Mouse (Mus musculus) kidney, postnatal 0 days (tissue): Measurements from ENCODE around the gene Cav2. TPM values are rescaled to one million over a fixed set of nuclear protein-coding genes. Genes with fewer than 3 reads are reported as not detected.

Experiments used
- ATAC-seq: fragments of 200-750 bp; cut with Nextera tagmentation; replicated peaks from 2 replicates; pipeline ENCODE4 v1.8.0; 2017; ENCODE audit warnings: low read depth, moderate number of reproducible peaks, moderate TSS enrichment, moderate library complexity; ENCODE audit not compliant: low FRiP score
- DNase-seq: peaks from one replicate; pipeline ENCODE4 v3.0.0-alpha.2; 2016; ENCODE audit warnings: low spot score
- H3K27ac ChIP-seq: fragments of 300-500 bp; sonication (generic); 2 replicates; pipeline ENCODE4 v1.5.1; 2014; ENCODE audit warnings: mild to moderate bottlenecking
- H3K27me3 ChIP-seq: fragments of 300-500 bp; sonication (generic); 2 replicates; pipeline ENCODE4 v1.6.1; 2014; ENCODE audit warnings: low read length, mixed read lengths; ENCODE audit not compliant: insufficient read depth
- H3K36me3 ChIP-seq: fragments of 300-500 bp; sonication (generic); 2 replicates; pipeline ENCODE4 v1.6.1; 2014; ENCODE audit warnings: low read length, mixed read lengths; ENCODE audit not compliant: insufficient read depth
- H3K4me1 ChIP-seq: fragments of 300-500 bp; sonication (generic); replicated peaks from 2 replicates; pipeline ENCODE4 v1.6.1; 2014; ENCODE audit warnings: antibody characterized with exemption, low read length, mixed read lengths; ENCODE audit not compliant: insufficient read depth
- H3K4me2 ChIP-seq: fragments of 300-500 bp; sonication (generic); 2 replicates; pipeline ENCODE4 v1.6.1; 2014; ENCODE audit warnings: mild to moderate bottlenecking, low read length, moderate library complexity, mixed read lengths
- H3K4me3 ChIP-seq: fragments of 300-500 bp; sonication (generic); replicated peaks from 2 replicates; pipeline ENCODE4 v1.5.1; 2014; ENCODE audit warnings: low read depth, low read length
- H3K9ac ChIP-seq: fragments of 300-500 bp; sonication (generic); 2 replicates; pipeline ENCODE4 v1.6.1; 2014; ENCODE audit warnings: low read depth, low read length
- H3K9me3 ChIP-seq: fragments of 300-500 bp; sonication (generic); replicated peaks from 2 replicates; pipeline ENCODE4 v1.6.1; 2016; ENCODE audit warnings: low read length, inconsistent platforms, mixed read lengths
- CTCF ChIP-seq: IDR thresholded peaks from 2 replicates; pipeline ENCODE4 v1.5.1; 2016; ENCODE audit warnings: antibody characterized with exemption, low read depth, mild to moderate bottlenecking, moderate library complexity
- WGBS: fragments of 180-500 bp; shearing (Covaris S2); extraction: QIAGEN DNeasy Blood & Tissue Kit; methylation state at CpG from one replicate; pipeline ENCODE4 v1.1.7; 2014; 5-methylcytosine and 5-hydroxymethylcytosine counted together
- polyA plus RNA-seq: library from polyadenylated mRNA; unstranded; fragments of >200 nt; fragmentation: Nextera tagmentation; extraction: Ambion mirVana; gene quantifications from 2 replicates; pipeline ENCODE4 v1.2.1, GENCODE M21; 2015

Gene Cav2
- polyA plus RNA-seq, 1 experiment from 2014 or later = 53.9 TPM

DNA sequence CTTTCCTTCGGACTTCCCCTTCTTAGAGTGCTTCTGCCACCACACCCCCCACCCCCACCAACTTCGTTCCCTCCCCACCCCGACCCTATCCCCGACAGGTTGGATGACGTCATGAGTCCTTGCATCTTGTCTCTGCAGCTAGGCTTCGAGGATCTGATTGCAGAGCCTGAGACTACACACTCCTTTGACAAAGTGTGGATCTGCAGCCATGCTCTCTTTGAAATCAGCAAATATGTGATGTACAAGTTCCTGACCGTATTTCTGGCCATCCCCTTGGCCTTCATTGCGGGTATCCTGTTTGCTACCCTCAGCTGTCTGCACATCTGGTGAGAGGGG is 740 bp downstream of the Cav2 start:
- 22% methylated on average over 8 of the region's 8 CpGs for WGBS
- no peak for TF ChIP-seq CTCF

DNA sequence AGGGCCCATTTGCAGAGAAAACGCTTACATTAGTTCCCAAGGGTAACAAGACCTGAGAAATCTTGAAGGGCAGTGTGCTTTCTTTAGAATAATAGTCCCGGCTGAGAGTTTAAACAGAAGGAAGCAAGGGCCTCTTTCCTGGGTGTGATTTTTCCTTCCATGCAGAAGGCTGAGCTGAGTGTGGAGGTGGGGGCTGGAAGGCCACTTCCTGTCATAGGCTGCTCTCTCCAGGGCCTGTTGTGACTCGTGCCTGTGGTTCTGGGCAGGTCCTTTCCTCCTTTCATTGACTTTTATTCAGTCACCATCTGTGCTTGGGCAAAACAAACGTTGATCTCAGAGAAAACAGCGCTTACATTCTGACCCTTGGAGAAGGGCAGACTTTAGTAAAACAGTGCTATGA is 1.2 kb downstream of the Cav2 start:
- Histone ChIP-seq H3K36me3 (no peaks in the 10 kb centered on the region), H3K4me1 (peaks cover 8% of the 10 kb centered on the region; the same call in 1 of the 2 replicates), H3K4me3 (peak overlapping the region; percentile 55; the same call in 1 of the 2 replicates), H3K4me2 (peak overlapping the region; percentile 89), H3K27me3 (no peaks in the 10 kb centered on the region), H3K9me3 (no peaks in the 10 kb centered on the region), H3K27ac (peak overlapping the region; percentile 81), H3K9ac (0 out of 2 replicates have a peak overlapping the region, but pooled peaks have one; percentile 18)
- DNase-seq (no peak), ATAC-seq (no peak)
- no peak for TF ChIP-seq CTCF
- 33% methylated on average over 5 of the region's 5 CpGs for WGBS

More for the DNA sequence above, 740 bp downstream of the Cav2 start:
- ATAC-seq (no peak), DNase-seq (no peak)
- Histone ChIP-seq H3K27ac (peak overlapping the region; percentile 81), H3K9ac (peak overlapping the region; percentile 55; the same call in 1 of the 2 replicates), H3K36me3 (no peaks in the 10 kb centered on the region), H3K9me3 (no peaks in the 10 kb centered on the region), H3K4me3 (peak overlapping the region; percentile 55), H3K4me1 (peaks cover 8% of the 10 kb centered on the region; the same call in 1 of the 2 replicates), H3K4me2 (peak overlapping the region; percentile 89), H3K27me3 (no peaks in the 10 kb centered on the region)

DNA sequence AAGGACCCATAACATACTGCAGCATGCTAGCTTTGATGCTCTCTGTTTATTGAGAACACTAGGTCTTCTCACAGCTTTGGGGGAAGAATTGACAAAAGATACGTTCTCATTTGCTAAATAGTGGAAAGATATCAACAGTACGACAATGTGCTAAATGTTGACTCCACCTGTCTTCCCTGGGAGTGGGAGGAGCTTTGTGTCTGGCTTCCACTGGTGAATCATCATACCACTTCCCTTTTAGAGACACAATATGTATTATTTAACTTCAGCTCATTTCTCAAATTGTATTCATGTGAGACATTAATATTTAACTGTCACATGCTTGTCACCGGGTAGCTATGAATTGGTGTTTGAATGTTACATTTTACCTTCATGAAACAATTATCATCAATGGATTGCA is 2.8 kb downstream of the Cav2 start:
- Histone ChIP-seq H3K4me2 (no peak overlapping the region), H3K4me1 (peaks cover 8% of the 10 kb centered on the region; the same call in 1 of the 2 replicates), H3K36me3 (no peaks in the 10 kb centered on the region), H3K27ac (no peak overlapping the region), H3K9ac (no peak overlapping the region), H3K9me3 (no peaks in the 10 kb centered on the region), H3K4me3 (no peak overlapping the region), H3K27me3 (no peaks in the 10 kb centered on the region)
- no peak for TF ChIP-seq CTCF
- ATAC-seq (no peak), DNase-seq (no peak)
- 84% methylated on average over 3 of the region's 3 CpGs for WGBS

DNA sequence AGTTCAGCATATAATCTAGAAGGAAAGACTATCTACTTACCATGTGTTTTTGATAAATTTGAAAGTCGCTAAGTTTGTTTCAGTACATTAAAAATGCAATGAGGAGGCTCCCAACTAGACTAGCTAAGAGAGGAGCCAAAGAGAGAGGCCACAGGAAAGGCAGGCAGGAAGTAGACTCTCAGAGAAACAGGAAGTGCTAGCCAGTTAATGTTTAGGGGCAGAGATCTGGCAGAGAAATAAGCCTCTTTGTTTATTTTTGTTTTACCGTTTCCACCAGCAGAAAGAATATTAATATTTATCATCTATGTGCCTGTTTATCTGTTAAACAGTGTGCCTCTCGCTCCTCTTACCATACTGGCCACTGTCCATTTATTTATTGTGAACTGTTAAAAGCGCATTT is 5.4 kb downstream of the Cav2 start:
- peaks cover 8% of the 10 kb centered on the region; the same call in 1 of the 2 replicates for H3K4me1 ChIP-seq
- H3K9ac ChIP-seq = no peak overlapping the region
- H3K27ac ChIP-seq = 0 out of 2 replicates have a peak overlapping the region, but pooled peaks have one; percentile 42
- ATAC-seq (no peak), DNase-seq (peak; percentile 39)
- H3K9me3 ChIP-seq = no peaks in the 10 kb centered on the region
- WGBS = 59% methylated on average over 4 of the region's 4 CpGs
- no peak overlapping the region for H3K4me3 ChIP-seq
- TF ChIP-seq CTCF = no peak
- H3K4me2 ChIP-seq = no peak overlapping the region
- H3K36me3 ChIP-seq = no peaks in the 10 kb centered on the region
- H3K27me3 ChIP-seq = no peaks in the 10 kb centered on the region

DNA sequence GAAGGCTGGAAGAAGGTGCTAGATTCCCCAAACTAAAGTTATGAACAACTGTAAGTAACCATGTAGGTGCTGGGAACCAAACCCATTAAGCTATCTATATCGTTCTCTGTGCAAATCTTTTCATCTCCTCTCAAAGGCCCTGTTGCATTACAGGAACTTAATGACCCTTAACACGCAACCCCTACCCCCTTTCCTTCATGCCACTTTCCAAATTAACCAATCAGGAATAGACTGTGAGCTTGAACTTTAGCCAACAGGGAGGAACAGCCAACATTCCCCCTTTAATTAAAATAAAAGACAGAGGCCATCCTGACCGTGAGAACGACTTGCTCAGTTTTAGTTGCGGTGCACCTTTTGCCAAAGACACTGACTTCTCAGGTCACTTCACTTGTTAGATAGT is 14.1 kb downstream of the Cav2 start:
- WGBS = 36% methylated on average over 5 of the region's 5 CpGs
- Histone ChIP-seq H3K4me2 (no peak overlapping the region), H3K4me3 (no peak overlapping the region), H3K36me3 (no peaks in the 10 kb centered on the region), H3K9me3 (no peaks in the 10 kb centered on the region), H3K27me3 (no peaks in the 10 kb centered on the region), H3K9ac (no peak overlapping the region), H3K27ac (no peak overlapping the region), H3K4me1 (0 out of 2 replicates have a peak, but pooled peaks cover 3% of the 10 kb centered on the region)
- DNase-seq (no peak), ATAC-seq (no peak)
- no peak for TF ChIP-seq CTCF

DNA sequence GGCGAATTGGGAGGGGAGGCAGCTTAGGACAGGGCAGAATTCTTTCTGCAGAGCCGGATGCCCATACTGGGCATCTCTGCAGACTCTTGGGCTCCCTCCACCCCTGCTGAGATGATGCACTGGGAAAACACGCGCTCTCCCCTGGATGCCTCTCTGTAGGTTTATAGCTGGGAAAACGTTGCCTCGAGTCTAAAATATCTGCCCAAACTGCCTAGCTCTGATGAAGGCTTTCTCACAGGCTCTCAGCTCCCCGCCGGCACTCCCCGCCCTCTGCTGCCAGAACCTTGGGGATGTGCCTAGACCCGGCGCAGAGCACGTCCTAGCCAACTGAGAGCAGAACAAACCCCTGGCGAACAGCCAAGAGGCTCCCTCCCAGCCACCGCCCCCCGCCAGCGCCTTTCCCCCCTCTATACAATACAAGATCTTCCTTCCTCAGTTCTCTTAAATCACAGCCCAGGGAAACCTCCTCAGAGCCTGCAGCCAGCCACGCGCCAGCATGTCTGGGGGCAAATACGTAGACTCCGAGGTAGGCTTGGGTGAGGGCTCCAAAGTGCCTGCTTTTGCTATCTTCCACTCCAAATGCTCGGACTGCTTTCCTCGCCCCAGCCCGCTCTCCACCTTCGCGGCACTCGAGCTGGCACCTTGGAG is 25.1 kb downstream of the Cav2 start, which contains the start of gene Cav1:
Gene Cav1 (plus strand): TSS at position 382 of the 648 bp plus-strand sequence.
- Histone ChIP-seq H3K4me1 (no peaks in the 10 kb centered on the region), H3K9ac (peak within 1 kb of the TSS; percentile 50), H3K4me2 (peak within 1 kb of the TSS; percentile 96), H3K27me3 (no peaks in the 10 kb centered on the region), H3K9me3 (no peaks in the 10 kb centered on the region), H3K36me3 (no peaks in the 10 kb centered on the region), H3K27ac (peak within 1 kb of the TSS; percentile 61), H3K4me3 (peak within 1 kb of the TSS; percentile 52)
- 0 out of 2 replicates have a peak, but pooled peaks have one; percentile 12 for TF ChIP-seq CTCF
- WGBS = 1% methylated on average over 26 of the region's 26 CpGs
- ATAC-seq (peak; percentile 57; the same call in 1 of the 2 replicates), DNase-seq (peak; percentile 69)
